Mouse (Mus musculus): ENCODE measurements at regions not wholly inside any gene's neighbourhood (a gene's known extent, or its start where the extent isn't known, plus 50 kb on each side); places are given as distances from the start of the nearest gene placed in this dataset.
A peak's percentile ranks its signal among the peaks of the same experiment; 100 is the strongest.
"Not testable (repeated sequence)": the region's sequence is repeated elsewhere in the genome, so short reads cannot be mapped to it uniquely, and the experiment has no call there.

DNA sequence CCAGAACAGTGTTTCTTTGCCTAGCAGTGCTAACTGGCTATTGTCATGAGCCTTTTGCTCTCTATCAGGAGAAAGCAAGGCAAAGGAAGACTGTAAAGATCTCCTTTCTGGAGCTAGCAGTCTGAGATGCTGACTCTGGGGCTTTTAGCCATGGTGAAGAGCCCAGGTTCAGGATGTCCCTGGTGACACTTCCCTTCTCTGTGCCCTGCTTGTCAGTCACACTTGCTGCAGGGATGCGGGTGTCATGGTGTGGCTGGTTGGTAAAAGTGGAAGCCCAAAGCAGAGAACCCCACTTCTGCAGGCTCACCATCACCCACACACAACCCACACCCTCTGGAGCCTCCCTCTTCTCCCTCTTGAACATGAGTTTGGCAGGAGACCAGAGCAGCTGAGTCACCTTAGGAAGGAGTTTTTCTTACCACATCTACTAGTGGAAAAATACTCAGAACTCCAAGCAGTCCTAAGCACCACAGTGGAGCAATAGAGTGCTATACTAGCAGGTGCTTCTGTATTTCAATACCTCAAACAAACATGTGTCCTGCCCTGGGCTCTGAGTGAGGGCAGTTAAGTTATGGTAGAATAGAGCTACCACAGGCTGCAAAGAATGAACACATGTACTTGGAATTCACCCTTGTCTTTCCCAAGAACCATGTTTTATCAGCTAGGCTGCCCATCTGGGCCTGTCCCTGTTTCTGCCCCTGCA, 178.3 kb upstream of the Cadps start:
- Histone ChIP-seq H3K4me3 (ENCODE audit: low read depth, low read length) (no peak overlapping the region), H3K27me3 (ENCODE audit: insufficient read depth, low read length) (no peaks in the 10 kb centered on the region), H3K27ac (ENCODE audit: low read depth, low read length) (no peak overlapping the region), H3K9ac (no peak overlapping the region), H3K4me1 (ENCODE audit: insufficient read depth) (no peaks in the 10 kb centered on the region), H3K4me2 (ENCODE audit: low read depth) (no peak overlapping the region), H3K36me3 (ENCODE audit: insufficient read depth) (no peaks in the 10 kb centered on the region), H3K9me3 (ENCODE audit: low read length) (no peaks in the 10 kb centered on the region)
- ATAC-seq: no peak
- DNase-seq: no peak
- no peak for TF ChIP-seq CTCF (IDR thresholded peaks at IDR 0.05; ENCODE audit: low read depth)
- WGBS: 94% methylated on average over 1 of the region's 1 CpGs

DNA sequence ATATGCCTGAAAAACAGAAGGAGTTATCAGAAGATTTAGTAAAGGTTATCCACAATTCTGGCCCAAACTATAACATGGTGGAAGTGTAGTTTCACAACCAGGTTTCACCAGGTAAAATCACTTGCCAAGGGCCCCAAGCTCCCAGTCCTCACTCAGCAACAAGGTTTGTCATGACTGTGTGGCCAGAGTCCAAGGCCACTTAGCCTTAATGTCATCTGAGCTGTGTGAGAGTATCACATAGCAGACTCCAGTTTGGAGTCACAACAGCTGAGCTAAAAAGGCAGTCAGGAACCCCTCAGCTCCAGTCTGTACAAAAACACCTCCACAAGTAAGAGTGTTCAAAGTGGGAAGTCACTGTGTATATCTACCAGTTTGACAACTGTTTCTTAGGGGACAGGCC, 156.5 kb upstream of the Cadps start:
- H3K27ac ChIP-seq (ENCODE audit: low read depth, low read length): no peak overlapping the region
- ATAC-seq: no peak
- no peak for TF ChIP-seq CTCF (IDR thresholded peaks at IDR 0.05; ENCODE audit: low read depth)
- no peak overlapping the region for H3K4me3 ChIP-seq (ENCODE audit: low read depth, low read length)
- H3K4me1 ChIP-seq (ENCODE audit: insufficient read depth): no peaks in the 10 kb centered on the region
- H3K9ac ChIP-seq: no peak overlapping the region
- H3K9me3 ChIP-seq (ENCODE audit: low read length): no peaks in the 10 kb centered on the region
- DNase-seq: no peak
- H3K27me3 ChIP-seq (ENCODE audit: insufficient read depth, low read length): no peaks in the 10 kb centered on the region
- no peaks in the 10 kb centered on the region for H3K36me3 ChIP-seq (ENCODE audit: insufficient read depth)
- no peak overlapping the region for H3K4me2 ChIP-seq (ENCODE audit: low read depth)

DNA sequence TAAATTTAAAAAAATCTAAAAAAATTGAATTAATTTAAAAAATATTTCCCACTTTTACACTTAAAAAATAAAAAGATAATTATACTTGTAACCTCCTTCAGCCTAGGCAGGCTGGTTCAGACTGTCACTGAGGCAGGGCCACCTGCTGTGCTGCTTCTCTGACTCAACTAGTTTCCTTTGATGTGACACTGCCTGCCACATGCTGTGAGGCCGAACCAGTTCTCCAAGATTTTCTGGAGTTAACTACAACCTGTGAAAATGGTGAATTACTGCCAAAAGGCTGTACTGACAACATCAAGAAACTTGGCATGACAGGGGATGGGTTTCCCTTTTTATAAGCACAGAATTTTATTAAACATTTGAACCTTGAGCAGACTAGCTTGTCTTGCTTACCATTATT, 143.6 kb upstream of the Cadps start:
- Histone ChIP-seq H3K27me3 (ENCODE audit: insufficient read depth, low read length) (no peaks in the 10 kb centered on the region), H3K4me1 (ENCODE audit: insufficient read depth) (no peaks in the 10 kb centered on the region), H3K4me2 (ENCODE audit: low read depth) (no peak overlapping the region), H3K9me3 (ENCODE audit: low read length) (no peaks in the 10 kb centered on the region), H3K27ac (ENCODE audit: low read depth, low read length) (no peak overlapping the region), H3K4me3 (ENCODE audit: low read depth, low read length) (no peak overlapping the region), H3K36me3 (ENCODE audit: insufficient read depth) (no peaks in the 10 kb centered on the region), H3K9ac (no peak overlapping the region)
- peak; percentile 1 for DNase-seq
- ATAC-seq: no peak
- 3% methylated on average over 1 of the region's 1 CpGs for WGBS
- no peak for TF ChIP-seq CTCF (IDR thresholded peaks at IDR 0.05; ENCODE audit: low read depth)

DNA sequence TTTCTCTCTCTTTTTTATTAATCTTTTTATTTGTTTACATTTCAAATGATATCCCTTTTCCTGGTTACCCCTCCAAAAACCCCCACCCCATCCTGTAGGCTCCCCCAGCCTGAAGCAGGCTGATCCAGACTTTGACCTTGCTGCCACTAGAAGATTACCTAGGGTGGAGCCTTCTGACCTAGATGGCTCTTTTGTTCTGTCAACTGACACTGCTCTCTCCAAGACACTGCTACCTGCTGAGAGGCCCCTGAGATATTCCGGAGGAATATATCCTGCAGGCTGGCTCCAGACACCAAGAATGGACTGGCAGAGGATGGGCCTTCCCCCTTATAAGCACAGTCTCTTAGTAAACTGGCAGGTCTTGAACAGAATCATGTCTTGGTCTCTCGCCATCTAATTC, 135.0 kb upstream of the Cadps start:
- H3K27me3 ChIP-seq (ENCODE audit: insufficient read depth, low read length); H3K36me3 ChIP-seq (ENCODE audit: insufficient read depth); H3K4me1 ChIP-seq (ENCODE audit: insufficient read depth); ATAC-seq; DNase-seq; H3K4me2 ChIP-seq (ENCODE audit: low read depth); H3K4me3 ChIP-seq (ENCODE audit: low read depth, low read length); H3K27ac ChIP-seq (ENCODE audit: low read depth, low read length); H3K9ac ChIP-seq; H3K9me3 ChIP-seq (ENCODE audit: low read length): not testable (repeated sequence)
- 73% methylated on average over 2 of the region's 2 CpGs for WGBS

DNA sequence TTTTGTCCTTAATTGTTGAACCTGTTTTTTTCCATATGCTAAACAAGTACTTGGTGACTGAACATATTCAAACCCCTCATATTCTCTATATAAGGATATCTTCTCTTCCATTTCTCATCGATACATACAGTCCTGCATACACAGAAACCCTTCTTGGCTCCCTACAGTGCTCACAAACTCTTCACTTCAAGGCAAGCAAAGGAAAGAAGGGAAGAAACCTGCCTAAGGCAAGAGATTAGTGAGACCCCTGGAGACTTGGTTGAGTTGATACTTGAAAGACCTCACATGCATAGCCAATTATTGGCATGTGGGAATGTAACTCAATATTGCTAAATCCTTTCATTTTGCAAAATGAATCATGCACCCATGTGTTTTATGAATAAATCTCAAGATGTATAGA, 128.0 kb upstream of the Cadps start:
- no peak for ATAC-seq
- no peaks in the 10 kb centered on the region for H3K4me1 ChIP-seq (ENCODE audit: insufficient read depth)
- TF ChIP-seq CTCF (IDR thresholded peaks at IDR 0.05; ENCODE audit: low read depth): no peak
- H3K9ac ChIP-seq: no peak overlapping the region
- H3K4me2 ChIP-seq (ENCODE audit: low read depth): no peak overlapping the region
- H3K27me3 ChIP-seq (ENCODE audit: insufficient read depth, low read length): no peaks in the 10 kb centered on the region
- no peaks in the 10 kb centered on the region for H3K36me3 ChIP-seq (ENCODE audit: insufficient read depth)
- WGBS: 89% methylated on average over 1 of the region's 1 CpGs
- DNase-seq: no peak
- no peaks in the 10 kb centered on the region for H3K9me3 ChIP-seq (ENCODE audit: low read length)
- no peak overlapping the region for H3K27ac ChIP-seq (ENCODE audit: low read depth, low read length)
- H3K4me3 ChIP-seq (ENCODE audit: low read depth, low read length): no peak overlapping the region

DNA sequence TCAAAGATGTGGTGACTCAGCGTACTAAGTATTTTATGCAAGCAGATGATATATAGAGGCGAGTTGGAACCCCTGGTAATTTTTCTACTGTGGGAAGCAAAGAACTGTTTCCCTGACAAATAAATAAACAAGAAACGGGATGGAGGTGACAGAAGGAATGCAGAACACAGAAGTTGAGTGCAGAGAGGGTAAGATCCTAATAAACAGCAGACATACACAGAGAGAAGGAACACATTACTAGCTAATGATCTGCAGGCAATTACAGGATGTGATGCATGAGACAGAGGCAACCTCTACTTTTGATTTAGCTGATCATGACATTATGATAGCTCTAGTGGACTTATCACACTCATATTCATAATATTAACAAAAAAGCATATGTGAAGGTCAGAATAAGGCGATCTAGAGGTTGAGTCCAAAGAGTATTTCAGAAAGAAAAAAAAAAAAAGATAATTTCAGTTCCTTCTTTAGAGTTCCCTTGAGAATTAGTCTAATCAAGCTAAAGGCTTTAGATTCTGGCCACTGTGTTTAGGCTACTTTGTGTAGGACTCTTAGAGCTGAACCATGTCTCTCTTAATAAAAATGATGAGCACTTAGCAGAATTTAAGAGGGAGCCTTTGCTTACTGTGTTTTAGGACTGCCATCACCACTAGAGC, 115.9 kb upstream of the Cadps start:
- Histone ChIP-seq H3K9me3 (ENCODE audit: low read length) (no peaks in the 10 kb centered on the region), H3K4me1 (ENCODE audit: insufficient read depth) (no peaks in the 10 kb centered on the region), H3K4me3 (ENCODE audit: low read depth, low read length) (no peak overlapping the region), H3K36me3 (ENCODE audit: insufficient read depth) (no peaks in the 10 kb centered on the region), H3K27ac (ENCODE audit: low read depth, low read length) (no peak overlapping the region), H3K27me3 (ENCODE audit: insufficient read depth, low read length) (no peaks in the 10 kb centered on the region), H3K9ac (no peak overlapping the region), H3K4me2 (ENCODE audit: low read depth) (no peak overlapping the region)
- DNase-seq (no peak), ATAC-seq (no peak)
- 86% methylated on average over 4 of the region's 4 CpGs for WGBS
- TF ChIP-seq CTCF (IDR thresholded peaks at IDR 0.05; ENCODE audit: low read depth): no peak

DNA sequence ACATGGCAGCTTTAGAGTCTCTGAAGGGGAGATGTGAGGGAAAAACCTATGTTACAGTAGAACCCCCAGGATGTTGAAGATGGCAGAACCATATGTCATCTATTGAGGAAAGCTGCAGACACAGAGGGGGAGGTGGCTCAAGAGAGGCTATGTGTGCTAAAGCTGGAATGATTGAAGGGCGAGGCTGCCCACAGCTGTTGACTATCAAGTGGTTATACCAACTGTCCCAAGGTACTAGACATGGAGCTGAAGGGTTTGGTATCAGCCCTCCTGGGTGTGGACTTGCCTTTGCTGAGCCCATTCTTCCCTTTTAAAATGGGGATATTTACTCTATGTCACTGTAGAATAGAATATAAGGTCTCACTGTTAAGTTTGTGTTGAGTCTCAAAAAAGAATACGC, 113.5 kb upstream of the Cadps start:
- no peak overlapping the region for H3K27ac ChIP-seq (ENCODE audit: low read depth, low read length)
- no peaks in the 10 kb centered on the region for H3K27me3 ChIP-seq (ENCODE audit: insufficient read depth, low read length)
- TF ChIP-seq CTCF (IDR thresholded peaks at IDR 0.05; ENCODE audit: low read depth): no peak
- 97% methylated on average over 2 of the region's 2 CpGs for WGBS
- H3K9ac ChIP-seq: no peak overlapping the region
- DNase-seq (no peak), ATAC-seq (no peak)
- H3K36me3 ChIP-seq (ENCODE audit: insufficient read depth): no peaks in the 10 kb centered on the region
- no peak overlapping the region for H3K4me2 ChIP-seq (ENCODE audit: low read depth)
- H3K4me3 ChIP-seq (ENCODE audit: low read depth, low read length): no peak overlapping the region
- no peaks in the 10 kb centered on the region for H3K4me1 ChIP-seq (ENCODE audit: insufficient read depth)
- no peaks in the 10 kb centered on the region for H3K9me3 ChIP-seq (ENCODE audit: low read length)
